Mouse (Mus musculus) cortical plate, adult 2 months (tissue): Measurements from ENCODE around the gene Tmtc1. TPM values are rescaled to one million over a fixed set of nuclear protein-coding genes. Genes with fewer than 3 reads are reported as not detected.

ENCODE experiments used
- H3K27ac ChIP-seq: fragments of 200-500 bp; 2 replicates; pipeline ENCODE4 v1.5.1; 2012; ENCODE audit warnings: low read length, control low read depth, inconsistent platforms; ENCODE audit not compliant: insufficient read depth
- H3K4me1 ChIP-seq: fragments of 200-500 bp; 2 replicates; pipeline ENCODE4 v1.6.1; 2011; ENCODE audit warnings: low read length; ENCODE audit not compliant: control insufficient read depth, insufficient read depth
- H3K4me3 ChIP-seq: fragments of 200-500 bp; 2 replicates; pipeline ENCODE4 v1.5.1; 2011; ENCODE audit warnings: mild to moderate bottlenecking, low read length, control low read depth; ENCODE audit not compliant: insufficient read depth
- CTCF ChIP-seq: fragments of 200-500 bp; IDR thresholded peaks from 2 replicates; pipeline ENCODE4 v1.5.1; 2011; ENCODE audit warnings: mild to moderate bottlenecking, control low read depth, low read length; ENCODE audit not compliant: insufficient read depth; ENCODE audit errors: extremely low read depth
- POLR2A ChIP-seq: fragments of 200-500 bp; IDR thresholded peaks from 2 replicates; pipeline ENCODE4 v1.6.1; 2011; ENCODE audit warnings: mild to moderate bottlenecking, low read length, control low read depth; ENCODE audit not compliant: insufficient read depth; ENCODE audit errors: extremely low read depth
- polyA plus RNA-seq: library from polyadenylated mRNA; depleted of rRNA; stranded (reverse); fragments of >200 nt; gene quantifications from 2 replicates; pipeline ENCODE4 v1.2.3, GENCODE M21; 2012

Gene Tmtc1
- polyA plus RNA-seq, 1 experiment: 35.2 TPM

GRCm38 (mm10) chr6:148359348-148359905 is 84.8 kb downstream of the Tmtc1 start:
- H3K27ac ChIP-seq: no peak overlapping the region
- no peak for TF ChIP-seq CTCF
- TF ChIP-seq POLR2A: no peak
- no peak overlapping the region for H3K4me3 ChIP-seq
- peaks cover 7% of the 10 kb centered on the region; the same call in 1 of the 2 replicates for H3K4me1 ChIP-seq

DNA sequence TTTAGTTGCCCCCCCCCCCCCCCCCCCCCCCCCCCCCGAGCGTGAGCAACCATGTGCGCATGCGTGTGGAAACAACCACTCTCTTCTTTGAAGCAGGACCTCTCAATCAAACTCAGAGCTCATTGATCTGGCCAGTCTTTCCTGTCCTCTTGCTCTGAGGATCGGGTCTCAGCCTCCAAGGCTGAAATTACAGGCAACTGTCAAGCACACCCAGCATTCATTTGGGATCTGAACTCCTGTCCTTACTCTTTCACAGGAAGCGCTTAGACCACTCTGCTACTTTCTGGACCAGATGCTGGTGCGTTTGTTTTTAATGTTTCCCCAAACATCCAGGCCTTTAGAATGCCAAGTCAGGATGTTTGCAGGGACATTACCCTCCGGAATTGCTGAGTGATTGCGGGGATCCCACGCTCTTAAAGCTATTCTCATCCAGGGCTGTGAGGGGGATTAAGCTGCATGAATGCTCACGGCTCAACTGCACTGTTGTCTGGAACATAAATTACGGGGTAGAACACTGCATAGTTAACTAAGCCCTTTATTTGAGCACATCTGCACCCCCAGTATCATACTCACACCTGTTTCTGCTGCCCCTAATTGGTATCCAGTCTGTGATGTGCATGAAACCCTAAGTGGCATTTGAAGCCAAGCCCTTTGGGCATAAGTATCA is 85.5 kb downstream of the Tmtc1 start:
- Histone ChIP-seq H3K4me1 (peaks cover 7% of the 10 kb centered on the region; the same call in 1 of the 2 replicates), H3K4me3 (no peak overlapping the region; the same call in 1 of the 2 replicates), H3K27ac (no peak overlapping the region; the same call in 1 of the 2 replicates)
- TF ChIP-seq POLR2A (no peak), CTCF (no peak)

GRCm38 (mm10) chr6:148356141-148356540 is 88.0 kb downstream of the Tmtc1 start:
- no peak for TF ChIP-seq POLR2A
- TF ChIP-seq CTCF: no peak
- Histone ChIP-seq H3K4me1 (peaks cover 2% of the 10 kb centered on the region; the same call in 1 of the 2 replicates), H3K4me3 (no peak overlapping the region), H3K27ac (no peak overlapping the region)

GRCm38 (mm10) chr6:148354509-148355474 is 89.4 kb downstream of the Tmtc1 start:
- peak overlapping the region; percentile 48 for H3K4me3 ChIP-seq
- H3K4me1 ChIP-seq: peaks cover 2% of the 10 kb centered on the region; the same call in 1 of the 2 replicates
- peak; percentile 57; the same call in 1 of the 2 replicates for TF ChIP-seq POLR2A
- TF ChIP-seq CTCF: 0 out of 2 replicates have a peak, but pooled peaks have one; percentile 6
- no peak overlapping the region; the same call in 1 of the 2 replicates for H3K27ac ChIP-seq

DNA sequence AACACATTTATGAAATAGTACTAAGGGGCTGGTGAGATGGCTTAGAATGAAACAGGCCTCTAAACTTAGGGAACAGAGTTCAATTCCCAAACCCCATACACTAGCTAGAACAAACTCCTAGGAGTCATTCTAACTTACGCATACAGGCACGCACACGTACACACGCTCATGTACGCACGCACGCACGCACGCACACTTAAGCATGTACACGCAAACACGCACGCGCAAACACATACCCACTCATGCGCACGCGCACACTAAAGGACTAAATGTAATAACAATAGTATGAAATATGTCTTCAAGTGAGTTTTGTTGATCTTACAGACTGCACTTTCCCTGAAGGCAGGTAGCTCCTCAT is 90.1 kb downstream of the Tmtc1 start:
- TF ChIP-seq POLR2A (no peak), CTCF (no peak)
- Histone ChIP-seq H3K27ac (no peak overlapping the region), H3K4me3 (peak overlapping the region; percentile 48; the same call in 1 of the 2 replicates), H3K4me1 (peaks cover 2% of the 10 kb centered on the region; the same call in 1 of the 2 replicates)

GRCm38 (mm10) chr6:148345001-148345400 is 99.2 kb downstream of the Tmtc1 start:
- no peak for TF ChIP-seq CTCF
- no peak for TF ChIP-seq POLR2A
- Histone ChIP-seq H3K27ac (no peak overlapping the region), H3K4me3 (no peak overlapping the region), H3K4me1 (0 out of 2 replicates have a peak, but pooled peaks cover 1% of the 10 kb centered on the region)

DNA sequence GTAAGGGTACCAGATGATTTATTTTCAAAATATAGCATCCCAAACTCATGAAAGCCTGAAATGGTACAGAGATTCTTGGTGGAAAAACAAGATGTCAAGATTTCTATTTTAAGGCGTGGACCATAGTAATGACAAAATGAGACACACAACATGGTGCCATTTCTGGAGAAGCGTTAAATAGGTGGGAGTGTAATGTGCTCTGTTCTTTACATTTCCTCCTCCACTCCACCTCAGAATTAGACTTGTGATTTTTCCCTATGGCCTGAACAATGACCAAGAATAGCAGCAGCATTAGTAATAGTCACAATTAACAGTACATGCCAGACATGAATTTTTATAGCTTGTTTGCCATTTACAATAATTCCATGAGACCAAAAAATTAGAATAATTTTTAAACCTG is 102.0 kb downstream of the Tmtc1 start:
- H3K27ac ChIP-seq: no peak overlapping the region
- 0 out of 2 replicates have a peak, but pooled peaks cover 1% of the 10 kb centered on the region for H3K4me1 ChIP-seq
- no peak overlapping the region for H3K4me3 ChIP-seq
- TF ChIP-seq POLR2A: no peak
- no peak for TF ChIP-seq CTCF

DNA sequence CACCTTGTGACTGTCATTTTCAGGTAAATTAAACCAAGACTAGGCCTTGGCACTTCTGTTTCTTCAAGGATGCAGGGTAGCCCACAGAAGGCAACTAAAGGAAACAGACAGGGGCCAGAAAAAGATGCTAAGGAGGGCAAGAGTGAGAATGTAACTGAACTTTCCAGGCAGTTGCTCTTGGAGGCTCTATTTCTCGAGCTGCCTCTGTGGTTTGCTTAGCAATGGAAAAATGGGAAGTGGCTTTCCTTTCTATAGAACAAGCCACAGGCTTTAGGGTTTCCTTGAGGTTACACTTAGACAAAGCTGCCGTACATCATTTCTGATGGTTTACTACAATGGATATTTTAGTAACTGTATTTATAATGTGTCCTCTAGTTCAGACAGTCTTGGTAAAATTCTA is 102.4 kb downstream of the Tmtc1 start:
- H3K27ac ChIP-seq: 0 out of 2 replicates have a peak overlapping the region, but pooled peaks have one; percentile 57
- no peak overlapping the region for H3K4me3 ChIP-seq
- TF ChIP-seq POLR2A: no peak
- TF ChIP-seq CTCF: no peak

More for the DNA sequence above, 102.4 kb downstream of the Tmtc1 start:
- 0 out of 2 replicates have a peak, but pooled peaks cover 1% of the 10 kb centered on the region for H3K4me1 ChIP-seq
